Mouse (Mus musculus): Measurements from ENCODE around the gene Rufy3. TPM values are rescaled to one million over a fixed set of nuclear protein-coding genes. Genes with fewer than 3 reads are reported as not detected.

The Rufy3 gene
- polyA plus RNA-seq, 1 experiment from 2014 or later, result 9.2 TPM

DNA sequence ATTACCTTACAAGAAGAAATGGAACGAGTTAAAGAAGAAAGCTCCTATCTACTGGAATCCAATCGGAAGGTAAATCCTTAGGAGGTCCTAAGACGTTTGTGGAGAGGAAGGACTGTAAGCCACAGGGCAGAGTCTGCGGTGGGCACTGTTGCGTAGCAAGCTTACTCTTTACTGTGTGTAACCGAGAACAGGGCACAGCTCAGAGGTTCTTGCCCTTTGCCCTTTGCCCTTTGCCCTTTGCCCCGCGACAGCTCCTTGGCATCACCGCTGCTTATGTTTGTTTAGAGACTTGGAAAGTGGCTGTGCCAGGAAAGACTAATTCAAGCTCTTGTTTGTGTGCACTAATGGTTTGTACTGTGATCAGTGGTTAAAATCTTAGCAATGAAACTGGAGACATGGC is 67.6 kb downstream of the Rufy3 start:
- no peak overlapping the region for H3K4me3 ChIP-seq
- H3K9me3 ChIP-seq (replicated peaks), result no peaks in the 10 kb centered on the region
- no peak overlapping the region for H3K9ac ChIP-seq
- no peak overlapping the region for H3K27ac ChIP-seq
- H3K36me3 ChIP-seq, result peaks cover 41% of the 10 kb centered on the region
- no peaks in the 10 kb centered on the region for H3K4me1 ChIP-seq (replicated peaks)
- WGBS, result 86% methylated on average over 9 of the region's 9 CpGs
- no peak for ATAC-seq (replicated peaks; ENCODE audit: insufficient number of reproducible peaks, insufficient read depth, low FRiP score, low read depth)
- no peaks in the 10 kb centered on the region for H3K27me3 ChIP-seq
- no peak overlapping the region for H3K4me2 ChIP-seq

DNA sequence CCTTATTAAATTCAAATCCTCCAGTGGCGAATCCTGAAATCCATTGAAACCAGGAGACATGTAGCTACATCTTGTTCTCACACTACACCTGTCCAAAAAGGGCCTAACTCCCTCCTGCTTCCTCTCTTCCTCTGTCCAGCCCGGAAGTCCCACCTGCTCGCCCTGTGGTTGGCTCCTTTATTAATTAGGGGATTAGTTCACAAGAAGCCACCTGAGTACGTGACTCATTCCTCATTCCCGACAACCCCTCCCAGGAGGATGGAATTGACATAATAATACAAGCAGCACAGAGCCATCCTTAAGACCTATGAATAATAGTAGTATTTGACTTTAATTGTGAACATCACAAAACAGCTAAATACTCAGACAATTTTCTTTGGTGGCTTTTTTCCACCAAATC is 69.2 kb downstream of the Rufy3 start:
- Histone ChIP-seq H3K27ac (no peak overlapping the region), H3K9me3 (replicated peaks) (no peaks in the 10 kb centered on the region), H3K27me3 (no peaks in the 10 kb centered on the region), H3K4me3 (no peak overlapping the region), H3K4me1 (replicated peaks) (no peaks in the 10 kb centered on the region), H3K9ac (no peak overlapping the region), H3K4me2 (no peak overlapping the region), H3K36me3 (peaks cover 46% of the 10 kb centered on the region)
- no peak for ATAC-seq (replicated peaks; ENCODE audit: insufficient number of reproducible peaks, insufficient read depth, low FRiP score, low read depth)
- WGBS, result 87% methylated on average over 5 of the region's 5 CpGs

DNA sequence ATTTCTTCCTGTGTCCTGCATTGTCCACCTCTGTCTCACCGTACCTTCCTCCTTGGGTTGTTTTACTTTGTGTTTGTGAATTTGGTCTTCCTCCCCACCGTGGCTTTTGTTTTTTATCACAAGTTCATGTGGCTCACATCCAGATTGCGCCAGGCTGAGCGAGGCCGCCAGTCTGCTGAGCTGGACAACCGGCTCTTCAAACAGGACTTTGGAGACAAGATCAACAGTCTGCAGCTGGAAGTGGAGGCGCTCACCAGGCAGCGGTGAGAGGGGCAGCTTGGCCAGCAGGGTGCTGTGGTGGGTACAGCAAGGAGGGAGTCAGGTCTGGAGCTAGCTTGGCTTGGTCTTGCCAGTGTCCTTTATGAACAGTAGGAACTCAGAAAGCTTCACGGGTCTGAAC is 77.9 kb downstream of the Rufy3 start:
- ATAC-seq (replicated peaks; ENCODE audit: insufficient number of reproducible peaks, insufficient read depth, low FRiP score, low read depth), result no peak
- 71% methylated on average over 9 of the region's 9 CpGs for WGBS
- H3K9ac ChIP-seq, result no peak overlapping the region
- H3K36me3 ChIP-seq, result peaks cover 50% of the 10 kb centered on the region
- H3K4me1 ChIP-seq (replicated peaks), result no peaks in the 10 kb centered on the region
- H3K4me2 ChIP-seq, result no peak overlapping the region
- H3K27ac ChIP-seq, result no peak overlapping the region
- no peak overlapping the region for H3K4me3 ChIP-seq
- no peaks in the 10 kb centered on the region for H3K27me3 ChIP-seq
- no peaks in the 10 kb centered on the region for H3K9me3 ChIP-seq (replicated peaks)

DNA sequence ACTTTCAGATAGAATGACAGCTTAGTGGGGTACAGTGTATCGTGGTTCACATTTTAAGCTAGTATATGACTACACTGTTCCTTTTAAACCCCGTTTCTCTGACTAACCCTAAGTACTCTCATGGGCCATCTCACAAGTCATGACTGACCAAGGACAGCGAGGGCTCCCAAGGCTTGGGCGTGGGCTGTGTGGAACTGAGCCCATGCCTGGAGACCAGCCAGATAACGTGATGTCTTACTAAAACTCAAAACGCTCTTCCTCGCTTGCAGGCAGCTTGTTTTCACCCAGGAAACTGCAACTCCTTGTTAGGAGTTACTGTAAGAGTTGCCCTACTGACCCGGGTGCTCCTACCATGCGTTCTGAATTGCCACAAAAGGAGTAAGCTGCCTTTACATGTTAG is 78.7 kb downstream of the Rufy3 start:
- no peak overlapping the region for H3K4me3 ChIP-seq
- no peaks in the 10 kb centered on the region for H3K27me3 ChIP-seq
- H3K27ac ChIP-seq, result no peak overlapping the region
- 87% methylated on average over 9 of the region's 9 CpGs for WGBS
- peaks cover under 1% of the 10 kb centered on the region; the same call in 1 of the 2 replicates for H3K4me1 ChIP-seq (replicated peaks)
- H3K9ac ChIP-seq, result no peak overlapping the region
- H3K36me3 ChIP-seq, result peaks cover 52% of the 10 kb centered on the region
- H3K4me2 ChIP-seq, result no peak overlapping the region
- H3K9me3 ChIP-seq (replicated peaks), result no peaks in the 10 kb centered on the region
- no peak for ATAC-seq (replicated peaks; ENCODE audit: insufficient number of reproducible peaks, insufficient read depth, low FRiP score, low read depth)

DNA sequence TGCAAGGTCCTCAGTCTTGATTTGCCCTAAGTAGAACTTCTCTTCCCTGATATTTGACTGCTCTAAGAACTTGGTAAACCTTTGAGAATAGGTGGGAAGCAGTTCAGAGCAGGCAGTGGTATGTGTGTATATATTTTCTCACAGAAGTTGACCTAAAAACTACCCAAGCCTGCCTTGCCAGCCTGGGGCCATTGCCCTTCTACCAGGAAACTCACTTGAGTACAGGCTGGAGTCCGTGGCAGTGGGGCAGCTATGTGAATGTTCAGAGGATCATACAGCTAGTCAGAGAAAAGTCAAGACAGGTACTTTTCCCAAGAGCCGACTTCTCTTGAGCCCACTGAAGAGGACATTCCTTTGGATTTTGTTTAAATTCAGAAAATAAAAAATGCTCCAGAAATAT is 80.1 kb downstream of the Rufy3 start:
- Histone ChIP-seq H3K4me2 (no peak overlapping the region), H3K27me3 (no peaks in the 10 kb centered on the region), H3K4me1 (replicated peaks) (peaks cover 14% of the 10 kb centered on the region), H3K4me3 (no peak overlapping the region), H3K27ac (no peak overlapping the region), H3K9ac (no peak overlapping the region), H3K9me3 (replicated peaks) (no peaks in the 10 kb centered on the region), H3K36me3 (peaks cover 41% of the 10 kb centered on the region)
- WGBS, result 86% methylated on average over 2 of the region's 2 CpGs
- ATAC-seq (replicated peaks; ENCODE audit: insufficient number of reproducible peaks, insufficient read depth, low FRiP score, low read depth), result no peak

DNA sequence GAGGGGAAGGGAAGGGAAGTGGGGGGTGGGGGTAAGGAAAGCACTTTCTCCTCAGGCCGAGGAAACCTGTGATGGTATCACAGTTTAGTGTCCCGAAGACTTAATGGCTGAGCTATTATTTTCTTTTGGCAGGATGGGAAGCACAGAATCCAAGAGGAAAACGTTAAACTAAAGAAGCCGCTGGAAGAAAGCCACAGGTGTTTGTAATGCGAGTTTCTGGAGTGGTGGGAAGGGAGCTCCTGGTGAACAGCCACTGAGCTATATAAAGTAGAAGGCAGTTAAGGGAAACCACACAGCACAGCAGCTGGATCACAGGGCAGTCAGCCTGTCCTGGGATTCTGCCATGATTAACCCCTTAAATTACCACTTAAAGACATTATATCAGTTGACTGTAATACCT is 80.6 kb downstream of the Rufy3 start:
- H3K9me3 ChIP-seq (replicated peaks), result no peaks in the 10 kb centered on the region
- no peak overlapping the region for H3K4me2 ChIP-seq
- no peak overlapping the region for H3K27ac ChIP-seq
- no peak overlapping the region for H3K9ac ChIP-seq
- ATAC-seq (replicated peaks; ENCODE audit: insufficient number of reproducible peaks, insufficient read depth, low FRiP score, low read depth), result no peak
- WGBS, result 68% methylated on average over 5 of the region's 5 CpGs
- peaks cover 43% of the 10 kb centered on the region for H3K36me3 ChIP-seq
- H3K4me3 ChIP-seq, result no peak overlapping the region
- H3K27me3 ChIP-seq, result no peaks in the 10 kb centered on the region
- H3K4me1 ChIP-seq (replicated peaks), result peaks cover 15% of the 10 kb centered on the region

DNA sequence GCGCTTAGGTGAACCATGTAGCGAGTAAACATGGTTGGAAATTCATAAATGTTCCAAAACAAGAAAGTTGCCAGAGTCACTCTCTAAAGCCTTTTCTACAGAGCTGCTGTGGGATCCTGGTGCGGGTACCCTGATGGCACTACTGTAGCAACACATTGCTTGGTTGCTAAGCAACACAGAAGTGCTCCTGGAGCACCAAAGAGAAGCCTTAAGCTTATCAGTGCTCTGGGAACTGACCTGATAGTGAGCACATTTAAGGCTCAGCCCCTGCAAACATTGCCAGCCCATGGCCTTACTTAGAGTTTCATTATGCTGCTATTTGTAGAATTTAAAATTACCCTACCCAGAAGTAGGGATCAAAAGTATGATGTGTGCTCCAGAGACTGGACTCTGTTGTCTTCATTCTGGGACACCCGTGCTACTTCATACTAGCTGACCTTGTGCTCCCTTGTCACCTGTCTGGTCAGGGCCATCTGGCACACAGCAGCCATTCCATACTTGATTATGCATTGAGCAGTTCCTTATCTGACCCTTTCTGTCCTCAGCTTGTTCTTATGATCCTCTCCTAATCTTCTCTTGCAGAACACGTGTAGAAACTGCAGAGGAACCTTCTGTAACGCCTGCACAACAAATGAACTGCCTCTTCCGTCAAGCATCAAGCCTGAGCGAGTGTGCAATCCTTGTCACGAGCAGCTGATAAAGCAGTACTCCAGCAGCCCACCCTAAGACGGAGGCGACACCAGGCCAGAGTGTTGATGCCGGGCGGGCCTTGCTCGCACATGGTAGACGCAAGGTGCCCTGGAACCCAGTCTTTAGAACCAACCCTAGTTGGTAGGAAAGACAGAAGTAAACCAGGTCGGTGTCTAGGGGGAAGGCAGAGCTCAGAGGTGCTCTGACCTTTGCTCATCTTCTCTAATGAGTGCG is 84.7 kb downstream of the Rufy3 start:
- ATAC-seq (replicated peaks; ENCODE audit: insufficient number of reproducible peaks, insufficient read depth, low FRiP score, low read depth), result peak; percentile 67
- H3K9ac ChIP-seq, result no peak overlapping the region
- peaks cover 43% of the 10 kb centered on the region for H3K36me3 ChIP-seq
- no peak overlapping the region for H3K4me2 ChIP-seq
- H3K9me3 ChIP-seq (replicated peaks), result no peaks in the 10 kb centered on the region
- no peak overlapping the region for H3K4me3 ChIP-seq
- peaks cover 15% of the 10 kb centered on the region for H3K4me1 ChIP-seq (replicated peaks)
- no peaks in the 10 kb centered on the region for H3K27me3 ChIP-seq
- WGBS, result 50% methylated on average over 17 of the region's 17 CpGs
- H3K27ac ChIP-seq, result peak overlapping the region; percentile 57

DNA sequence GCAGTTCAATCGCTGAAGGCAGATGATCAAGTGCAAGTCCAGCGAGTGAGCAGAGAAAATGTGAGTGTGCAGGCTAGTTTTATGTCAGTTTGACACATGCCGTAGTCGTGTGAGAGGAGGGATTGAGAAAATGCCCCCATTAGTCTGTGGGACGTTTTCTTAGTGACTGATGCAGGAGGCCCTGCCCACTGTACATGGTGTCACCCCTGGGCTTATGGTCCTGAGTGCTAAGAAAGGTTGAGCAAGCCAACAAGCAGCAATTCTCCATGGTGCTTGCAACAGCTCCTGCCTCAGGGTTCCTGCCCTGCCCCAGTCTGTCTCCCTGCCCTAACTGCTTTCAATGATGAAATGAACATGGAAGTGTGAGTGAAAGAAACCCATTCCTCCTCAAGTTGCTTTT is 87.7 kb downstream of the Rufy3 start:
- WGBS, result 74% methylated on average over 5 of the region's 5 CpGs
- H3K4me2 ChIP-seq, result no peak overlapping the region
- ATAC-seq (replicated peaks; ENCODE audit: insufficient number of reproducible peaks, insufficient read depth, low FRiP score, low read depth), result no peak
- H3K9me3 ChIP-seq (replicated peaks), result no peaks in the 10 kb centered on the region
- peaks cover 29% of the 10 kb centered on the region for H3K36me3 ChIP-seq
- H3K9ac ChIP-seq, result no peak overlapping the region
- no peak overlapping the region for H3K4me3 ChIP-seq
- no peaks in the 10 kb centered on the region for H3K27me3 ChIP-seq
- peaks cover 17% of the 10 kb centered on the region for H3K4me1 ChIP-seq (replicated peaks)
- no peak overlapping the region for H3K27ac ChIP-seq

DNA sequence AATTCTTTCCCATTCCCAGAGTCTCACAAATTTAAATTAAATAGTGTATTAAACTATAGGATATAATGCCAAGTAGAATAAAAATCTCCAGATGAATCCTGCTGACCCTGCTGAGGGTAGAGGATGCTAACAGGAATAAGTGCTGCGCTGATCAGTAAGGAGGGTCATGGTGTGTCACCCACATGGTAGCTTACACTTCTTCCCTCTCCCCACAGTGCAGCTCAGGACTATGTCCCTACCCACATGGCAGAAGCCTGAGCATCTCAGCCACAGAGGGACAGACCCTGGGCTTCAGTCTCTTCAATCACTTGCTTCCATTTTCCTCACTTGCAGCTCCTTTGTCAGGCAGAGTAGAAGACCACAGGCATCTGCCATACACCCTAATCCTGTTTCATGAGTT is 93.0 kb downstream of the Rufy3 start:
- no peak overlapping the region for H3K27ac ChIP-seq
- WGBS, result 100% methylated on average over 1 of the region's 1 CpGs
- H3K36me3 ChIP-seq, result peaks cover 59% of the 10 kb centered on the region
- H3K27me3 ChIP-seq, result no peaks in the 10 kb centered on the region
- ATAC-seq (replicated peaks; ENCODE audit: insufficient number of reproducible peaks, insufficient read depth, low FRiP score, low read depth), result no peak
- no peak overlapping the region for H3K4me3 ChIP-seq
- H3K9ac ChIP-seq, result no peak overlapping the region
- H3K4me1 ChIP-seq (replicated peaks), result 0 out of 2 replicates have a peak, but pooled peaks cover 3% of the 10 kb centered on the region
- no peaks in the 10 kb centered on the region for H3K9me3 ChIP-seq (replicated peaks)
- no peak overlapping the region for H3K4me2 ChIP-seq

DNA sequence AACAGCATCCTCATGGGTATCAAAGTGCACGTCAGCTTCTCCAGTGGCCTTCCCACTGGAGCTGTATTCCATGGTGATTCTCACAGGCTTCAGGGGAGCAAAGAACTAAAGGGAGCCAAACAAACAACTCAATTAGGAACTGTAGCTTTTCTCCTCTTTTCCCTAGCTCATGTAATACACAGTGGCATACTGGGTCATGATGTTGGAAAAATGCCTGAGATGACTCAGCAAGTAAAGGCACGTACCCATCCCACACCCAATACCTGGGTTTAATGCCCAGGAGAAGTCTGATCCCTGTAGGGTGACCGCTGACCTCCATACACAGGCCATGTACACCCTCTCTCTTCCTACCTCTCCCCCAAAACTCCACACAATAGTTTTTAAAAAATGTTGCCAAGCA is 98.3 kb downstream of the Rufy3 start:
- Histone ChIP-seq H3K4me3 (no peak overlapping the region), H3K36me3 (peaks cover 84% of the 10 kb centered on the region), H3K27me3 (no peaks in the 10 kb centered on the region), H3K4me1 (replicated peaks) (no peaks in the 10 kb centered on the region), H3K9ac (no peak overlapping the region), H3K27ac (no peak overlapping the region), H3K9me3 (replicated peaks) (no peaks in the 10 kb centered on the region), H3K4me2 (no peak overlapping the region)
- WGBS, result 96% methylated on average over 3 of the region's 3 CpGs
- ATAC-seq (replicated peaks; ENCODE audit: insufficient number of reproducible peaks, insufficient read depth, low FRiP score, low read depth), result no peak

DNA sequence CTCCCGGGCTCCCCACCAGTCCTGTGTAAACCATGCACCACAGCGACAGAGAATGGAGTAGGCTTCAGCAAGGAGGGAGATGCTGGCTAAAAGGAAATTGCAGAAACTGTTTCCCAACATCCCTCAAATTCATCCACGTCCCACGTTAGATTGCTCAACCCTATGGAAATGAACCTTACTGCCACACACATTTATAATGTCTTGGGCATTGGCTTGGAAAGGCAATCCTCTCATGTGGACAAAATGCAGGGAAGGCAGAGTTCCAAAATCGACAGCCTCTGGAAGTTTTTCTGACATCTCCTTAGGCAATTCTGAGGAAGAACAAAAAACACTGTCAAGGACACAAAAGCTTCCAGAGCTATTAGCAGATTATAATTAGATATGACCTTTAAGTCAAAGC is 99.0 kb downstream of the Rufy3 start:
- no peak overlapping the region for H3K4me2 ChIP-seq
- no peak overlapping the region for H3K4me3 ChIP-seq
- WGBS, result 92% methylated on average over 5 of the region's 5 CpGs
- H3K9ac ChIP-seq, result no peak overlapping the region
- peaks cover 83% of the 10 kb centered on the region for H3K36me3 ChIP-seq
- no peaks in the 10 kb centered on the region for H3K27me3 ChIP-seq
- H3K4me1 ChIP-seq (replicated peaks), result no peaks in the 10 kb centered on the region
- no peaks in the 10 kb centered on the region for H3K9me3 ChIP-seq (replicated peaks)
- H3K27ac ChIP-seq, result no peak overlapping the region
- no peak for ATAC-seq (replicated peaks; ENCODE audit: insufficient number of reproducible peaks, insufficient read depth, low FRiP score, low read depth)
